Mouse (Mus musculus) right cerebral cortex, adult 18-20 months (tissue): ENCODE measurements at regions not wholly inside any gene's neighbourhood (a gene's known extent, or its start where the extent isn't known, plus 50 kb on each side); places are given as distances from the start of the nearest gene placed in this dataset.

ENCODE experiments used
- DNase-seq: peaks from one replicate; pipeline ENCODE4 v3.0.0; 2022; ENCODE audit warnings: mixed read lengths

- DNase-seq = no peak
These were observed 3669.2 kb downstream of the 9330182O14Rik start for GRCm38 (mm10) chr15:43803342-43803741.
